Mouse (Mus musculus): Measurements from ENCODE around the gene Shank2.

- TF ChIP-seq CTCF (IDR thresholded peaks at IDR 0.05; ENCODE audit: low read depth) (no peak), EP300 (optimal IDR thresholded peaks at IDR 0.05) (no peak)
Measured at GRCm38 (mm10) chr7:143952130-143952529, 49.6 kb upstream of the Shank2 start.
